Mouse (Mus musculus) sigmoid colon, adult 10 weeks (tissue): ENCODE results near the gene Nr4a3. TPM values are rescaled to one million over a fixed set of nuclear protein-coding genes. Genes with fewer than 3 reads are reported as not detected.

Source experiments
- polyA plus RNA-seq: library from polyadenylated mRNA; stranded (reverse); fragments of 350-450 nt; fragmentation: Illumina TruSeq; extraction: RNeasy Lipid Tissue Mini Kit (QIAGEN cat#74804); gene quantifications from one replicate; pipeline ENCODE4 v1.2.3, GENCODE M21; 2014; ENCODE audit warnings: low read depth, low replicate concordance

Gene Nr4a3
- 2.9 TPM for polyA plus RNA-seq

GRCm38 (mm10) chr4:48044491-48045211 lies at the start of gene Nr4a3:
TSS of gene Nr4a3 (plus strand) at chr4:48045153.

GRCm38 (mm10) chr4:48124773-48125469 lies 80.0 kb downstream of the Nr4a3 start, which contains the start of gene Stx17:
TSS of gene Stx17 (plus strand) at chr4:48124915.

Other genes with a start within 250 kb of the Nr4a3 start
- 56.7 TPM for gene Stx17, start 79.8 kb downstream of the Nr4a3 start, polyA plus RNA-seq
- 204 TPM for gene Erp44, start 234.4 kb downstream of the Nr4a3 start, polyA plus RNA-seq
- gene Invs, start 234.6 kb downstream of the Nr4a3 start, polyA plus RNA-seq, result 5.6 TPM